Mouse (Mus musculus): ENCODE data around the gene Inpp5f. TPM values are rescaled to one million over a fixed set of nuclear protein-coding genes. Genes with fewer than 3 reads are reported as not detected.

The Inpp5f gene
- total and polyA plus RNA-seq, 3 experiments, result 9.5 to 14.3 TPM; not detected in 1

GRCm38 (mm10) chr7:128583213-128583948, 27.7 kb upstream of the Inpp5f start:
- Histone ChIP-seq H3K36me3 (ENCODE audit: control insufficient read depth in 1 of 2, insufficient read depth in 2 of 2, low read length in 2 of 2) (peaks cover 0 to 30% of the 10 kb centered on the region in 2 experiments; a peak in 2 of 4 replicates), H3K79me2 (ENCODE audit: control insufficient read depth, insufficient read depth, low read length, poor library complexity) (no peaks in the 10 kb centered on the region), H3K4me1 (ENCODE audit: control insufficient read depth in 1 of 2, insufficient read depth in 2 of 2, low read length in 2 of 2) (peaks cover 31 to 41% of the 10 kb centered on the region in 2 experiments), H3K4me3 (ENCODE audit: control insufficient read depth in 1 of 2, insufficient read depth in 1 of 2, low read depth in 2 of 2, low read length in 2 of 2) (no peak overlapping the region), H3K27ac (ENCODE audit: control insufficient read depth, low read depth, low read length) (no peak overlapping the region), H3K9me3 (replicated peaks; ENCODE audit: insufficient read depth, low read length) (no peaks in the 10 kb centered on the region), H3K27me3 (ENCODE audit: control insufficient read depth in 1 of 2, insufficient read depth in 2 of 2, low read length in 2 of 2) (no peaks in the 10 kb centered on the region), H3K9ac (ENCODE audit: control insufficient read depth, low read depth, low read length, poor library complexity, severe bottlenecking) (no peak overlapping the region)
- DNase-seq (ENCODE audit: low read depth, low spot score), result peak; percentile 64
- TF ChIP-seq MAZ (IDR thresholded peaks at IDR 0.05; ENCODE audit: low read depth, low read length) (no peak), MAFK (IDR thresholded peaks at IDR 0.05; ENCODE audit: borderline replicate concordance, low read depth, low read length) (peak; percentile 59; the same call in 1 of the 2 replicates), GABPA (IDR thresholded peaks at IDR 0.05; ENCODE audit: low read depth, low read length) (peak; percentile 59; the same call in 1 of the 2 replicates), MEF2A (IDR thresholded peaks at IDR 0.05; ENCODE audit: extremely low read depth, insufficient replicate concordance, low read depth, low read length, poor library complexity, severe bottlenecking) (no peak)

- H3K27ac ChIP-seq (ENCODE audit: control insufficient read depth, low read depth, low read length), result 0 out of 2 replicates have a peak overlapping the region, but pooled peaks have one; percentile 6
- DNase-seq (ENCODE audit: low read depth, low spot score), result peak; percentile 72
- no peak overlapping the region for H3K4me3 ChIP-seq (ENCODE audit: control insufficient read depth in 1 of 2, insufficient read depth in 1 of 2, low read depth in 2 of 2, low read length in 2 of 2)
- H3K79me2 ChIP-seq (ENCODE audit: control insufficient read depth, insufficient read depth, low read length, poor library complexity), result no peaks in the 10 kb centered on the region
- H3K27me3 ChIP-seq (ENCODE audit: control insufficient read depth in 1 of 2, insufficient read depth in 2 of 2, low read length in 2 of 2), result no peaks in the 10 kb centered on the region
- no peaks in the 10 kb centered on the region for H3K9me3 ChIP-seq (replicated peaks; ENCODE audit: insufficient read depth, low read length)
- peaks cover 12 to 25% of the 10 kb centered on the region in 2 experiments for H3K4me1 ChIP-seq (ENCODE audit: control insufficient read depth in 1 of 2, insufficient read depth in 2 of 2, low read length in 2 of 2)
- H3K36me3 ChIP-seq (ENCODE audit: control insufficient read depth in 1 of 2, insufficient read depth in 2 of 2, low read length in 2 of 2), result peaks cover 0 to 14% of the 10 kb centered on the region in 2 experiments; a peak in 2 of 4 replicates
- H3K9ac ChIP-seq (ENCODE audit: control insufficient read depth, low read depth, low read length, poor library complexity, severe bottlenecking), result no peak overlapping the region
- TF ChIP-seq TCF12 (IDR thresholded peaks at IDR 0.05; ENCODE audit: low read depth, low read length) (no peak), ZKSCAN1 (IDR thresholded peaks at IDR 0.05; ENCODE audit: low read depth, low read length) (no peak), POLR2AphosphoS2 (IDR thresholded peaks at IDR 0.05; ENCODE audit: low read length) (no peak), SIN3A (IDR thresholded peaks at IDR 0.05; ENCODE audit: low read length) (peak; percentile 35; the same call in 1 of the 2 replicates), SMC3 (IDR thresholded peaks at IDR 0.05; ENCODE audit: low read depth, low read length) (0 out of 2 replicates have a peak, but pooled peaks have one; percentile 7), EP300 (IDR thresholded peaks at IDR 0.05; ENCODE audit: low read depth in 1 of 2, low read length in 2 of 2) (peak; percentile 65 to 77), RCOR1 (IDR thresholded peaks at IDR 0.05; ENCODE audit: low read depth, low read length) (peak; percentile 60), MAFK (IDR thresholded peaks at IDR 0.05; ENCODE audit: borderline replicate concordance, low read depth, low read length) (no peak), TAL1 (IDR thresholded peaks at IDR 0.05; ENCODE audit: low read length) (peak; percentile 42; the same call in 1 of the 2 replicates), MYB (IDR thresholded peaks at IDR 0.05; ENCODE audit: low read depth, low read length) (0 out of 2 replicates have a peak, but pooled peaks have one; percentile 61), MAX (IDR thresholded peaks at IDR 0.05; ENCODE audit: low read length) (peak; percentile 65; the same call in 1 of the 2 replicates), USF1 (IDR thresholded peaks at IDR 0.05; ENCODE audit: low read depth, low read length) (peak; percentile 50), NRF1 (IDR thresholded peaks at IDR 0.05; ENCODE audit: insufficient read depth, low read depth, low read length, poor library complexity, severe bottlenecking) (no peak), ETS1 (IDR thresholded peaks at IDR 0.05; ENCODE audit: low read depth, low read length) (peak; percentile 41; the same call in 1 of the 2 replicates), GATA1 (IDR thresholded peaks at IDR 0.05; ENCODE audit: low read depth, low read length) (peak; percentile 61)
Measured at GRCm38 (mm10) chr7:128587334-128587933, 23.7 kb upstream of the Inpp5f start.
